Mouse (Mus musculus) stomach, postnatal 0 days (tissue): ENCODE results near the gene Dhx38.

Experiments used
- CTCF ChIP-seq: IDR thresholded peaks from 2 replicates; pipeline ENCODE4 v1.5.1; 2016; ENCODE audit warnings: antibody characterized with exemption, low read depth, mild to moderate bottlenecking, moderate library complexity
- EP300 ChIP-seq: optimal IDR thresholded peaks from 2 replicates; pipeline ENCODE3; 2016; ENCODE audit warnings: antibody characterized with exemption

DNA sequence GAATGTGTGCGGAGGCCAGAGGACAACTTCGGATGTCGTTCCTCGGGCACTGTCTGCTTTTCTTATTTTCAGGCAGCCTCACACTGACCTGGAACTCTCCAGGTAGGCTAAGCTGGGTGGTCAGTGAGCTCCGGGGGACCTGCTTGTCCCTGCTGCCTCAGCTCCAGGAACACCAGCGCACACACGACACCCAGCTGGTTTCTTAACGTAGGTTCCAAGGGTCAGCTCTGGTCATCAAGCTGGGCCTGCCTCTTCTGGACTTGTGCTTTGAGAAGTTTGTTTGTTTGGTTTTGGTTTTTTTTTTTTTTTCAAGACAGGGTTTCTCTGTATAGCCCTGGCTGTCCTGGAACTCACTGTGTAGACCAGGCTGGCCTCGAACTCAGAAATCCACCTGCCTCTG is 25.2 kb upstream of the Dhx38 start:
- no peak for TF ChIP-seq EP300
- TF ChIP-seq CTCF: no peak
